Mouse (Mus musculus) lung, adult 2 months (tissue): ENCODE data around the gene Dock9. TPM values are rescaled to one million over a fixed set of nuclear protein-coding genes. Genes with fewer than 3 reads are reported as not detected.
"Not testable (repeated sequence)": the region's sequence is repeated elsewhere in the genome, so short reads cannot be mapped to it uniquely, and the experiment has no call there.

Experiments used
- DNase-seq: peaks from one replicate; pipeline ENCODE4 v3.0.0; 2022
- H3K4me1 ChIP-seq: fragments of 200-500 bp; 2 replicates; pipeline ENCODE4 v1.6.1; 2011; ENCODE audit warnings: low read length; ENCODE audit not compliant: control insufficient read depth, insufficient read depth
- H3K4me3 ChIP-seq: fragments of 200-500 bp; replicated peaks from 2 replicates; pipeline ENCODE3; 2011; ENCODE audit warnings: low read depth, mild to moderate bottlenecking, control low read depth, low read length; ENCODE audit errors: extremely low read depth
- CTCF ChIP-seq: fragments of 200-500 bp; IDR thresholded peaks from 2 replicates; pipeline ENCODE4 v1.5.1; 2011; ENCODE audit warnings: mild to moderate bottlenecking, low read length, control low read depth; ENCODE audit not compliant: insufficient read depth
- POLR2A ChIP-seq: fragments of 200-500 bp; IDR thresholded peaks from 2 replicates; pipeline ENCODE4 v1.6.1; 2011; ENCODE audit warnings: low read depth, mild to moderate bottlenecking, control low read depth, low read length, borderline replicate concordance; ENCODE audit errors: extremely low read depth
- WGBS: fragments of 180-500 bp; shearing (Covaris S2); methylation state at CpG from one replicate; pipeline ENCODE4 v1.1.7; 2018; 5-methylcytosine and 5-hydroxymethylcytosine counted together
- polyA plus RNA-seq: library from polyadenylated mRNA; depleted of rRNA; stranded (reverse); fragments of >200 nt; gene quantifications from 2 replicates; pipeline ENCODE4 v1.2.3, GENCODE M21; 2012

Dock9 gene
- polyA plus RNA-seq, 1 experiment, result 73.3 TPM

- WGBS, result 48% methylated on average over 6 of the region's 6 CpGs
Measured at GRCm38 (mm10) chr14:121731688-121732168, 65.9 kb downstream of the Dock9 start.

GRCm38 (mm10) chr14:121730966-121731365 is 66.7 kb downstream of the Dock9 start:
- Histone ChIP-seq H3K4me1 (peaks cover 6% of the 10 kb centered on the region), H3K4me3 (no peak overlapping the region)
- no peak for DNase-seq
- no peak for TF ChIP-seq POLR2A
- no peak for TF ChIP-seq CTCF
- WGBS, result 79% methylated on average over 3 of the region's 3 CpGs

More at GRCm38 (mm10) chr14:121731688-121732168, 65.9 kb downstream of the Dock9 start:
- Histone ChIP-seq H3K4me3 (no peak overlapping the region), H3K4me1 (peaks cover 6% of the 10 kb centered on the region)
- TF ChIP-seq CTCF (no peak), POLR2A (no peak)
- DNase-seq, result no peak

- no peak overlapping the region for H3K4me3 ChIP-seq
- no peak for TF ChIP-seq POLR2A
- TF ChIP-seq CTCF, result no peak
- H3K4me1 ChIP-seq, result peaks cover 6% of the 10 kb centered on the region
- WGBS, result 63% methylated on average over 8 of the region's 8 CpGs
- DNase-seq, result no peak
Measured at GRCm38 (mm10) chr14:121727996-121728395, 69.6 kb downstream of the Dock9 start.

- Histone ChIP-seq H3K4me3 (no peak overlapping the region), H3K4me1 (peaks cover 11% of the 10 kb centered on the region; the same call in 1 of the 2 replicates)
- TF ChIP-seq POLR2A (no peak), CTCF (no peak)
- no peak for DNase-seq
- WGBS, result 87% methylated on average over 8 of the region's 8 CpGs
Measured at GRCm38 (mm10) chr14:121724501-121724900, 73.1 kb downstream of the Dock9 start.

- DNase-seq, result no peak
- Histone ChIP-seq H3K4me3 (no peak overlapping the region), H3K4me1 (peaks cover 11% of the 10 kb centered on the region; the same call in 1 of the 2 replicates)
- 54% methylated on average over 8 of the region's 8 CpGs for WGBS
- TF ChIP-seq CTCF (no peak), POLR2A (no peak)
Measured at GRCm38 (mm10) chr14:121722774-121723173, 74.9 kb downstream of the Dock9 start.

- 65% methylated on average over 5 of the region's 5 CpGs for WGBS
Measured at GRCm38 (mm10) chr14:121721431-121721830, 76.2 kb downstream of the Dock9 start.

GRCm38 (mm10) chr14:121719638-121720601 is 77.7 kb downstream of the Dock9 start:
- DNase-seq, result peak; percentile 72

More at GRCm38 (mm10) chr14:121721431-121721830, 76.2 kb downstream of the Dock9 start:
- DNase-seq, result no peak
- Histone ChIP-seq H3K4me3 (no peak overlapping the region), H3K4me1 (peaks cover 11% of the 10 kb centered on the region; the same call in 1 of the 2 replicates)
- TF ChIP-seq POLR2A (no peak), CTCF (no peak)

GRCm38 (mm10) chr14:121714799-121715198 is 82.8 kb downstream of the Dock9 start:
- not testable (repeated sequence) for H3K4me3 ChIP-seq, DNase-seq
- H3K4me1 ChIP-seq, result peaks cover 16% of the 10 kb centered on the region
- 76% methylated on average over 3 of the region's 3 CpGs for WGBS

More at GRCm38 (mm10) chr14:121719638-121720601, 77.7 kb downstream of the Dock9 start:
- WGBS, result 58% methylated on average over 9 of the region's 9 CpGs
- TF ChIP-seq CTCF (no peak), POLR2A (no peak)
- H3K4me3 ChIP-seq, result no peak overlapping the region
- peaks cover 11% of the 10 kb centered on the region; the same call in 1 of the 2 replicates for H3K4me1 ChIP-seq

GRCm38 (mm10) chr14:121714268-121714667 is 83.4 kb downstream of the Dock9 start:
- Histone ChIP-seq H3K4me1 (peaks cover 16% of the 10 kb centered on the region), H3K4me3 (no peak overlapping the region)
- DNase-seq, result no peak
- no peak for TF ChIP-seq CTCF
- no peak for TF ChIP-seq POLR2A
- 44% methylated on average over 2 of the region's 2 CpGs for WGBS
